Mouse (Mus musculus) retina, postnatal 7 days (tissue): ENCODE measurements around the gene Peg3.
"Not testable (repeated sequence)": the region's sequence is repeated elsewhere in the genome, so short reads cannot be mapped to it uniquely, and the experiment has no call there.

Experiments
- DNase-seq: peaks from one replicate; pipeline ENCODE4 v3.0.0-alpha.2; 2012; ENCODE audit warnings: low read depth, low spot score

Gene Peg3

GRCm38 (mm10) chr7:6730241-6730640 is at the start of gene Peg3, which contains the start of gene Usp29:
TSS of gene Peg3 (minus strand) at chr7:6730431.
TSS of gene Usp29 (plus strand) at chr7:6730578.
- DNase-seq = peak; percentile 78

DNA sequence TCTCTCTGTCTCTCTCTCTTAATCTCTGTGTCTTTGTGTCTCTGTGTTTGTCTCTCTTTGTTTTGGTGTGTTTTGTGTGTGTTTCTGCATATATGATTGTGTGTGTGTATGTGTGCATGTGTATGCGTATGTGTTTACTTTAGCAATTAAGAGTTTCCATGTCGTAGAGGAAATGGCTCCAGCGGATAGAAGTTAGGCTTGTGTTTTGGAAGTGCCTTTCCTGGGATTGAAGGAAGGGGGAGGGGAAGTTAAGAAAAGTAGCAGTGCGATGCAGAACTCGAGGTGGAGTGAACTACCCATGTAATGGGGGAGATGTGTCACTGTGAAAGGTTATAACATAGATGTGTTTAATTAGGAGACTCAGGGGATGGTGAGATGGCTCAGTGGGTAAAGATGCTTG is 48.9 kb upstream of the Peg3 start:
- no peak for DNase-seq

GRCm38 (mm10) chr7:6777689-6778088 is 47.5 kb upstream of the Peg3 start:
- no peak for DNase-seq

GRCm38 (mm10) chr7:6777107-6777506 is 46.9 kb upstream of the Peg3 start:
- no peak for DNase-seq

GRCm38 (mm10) chr7:6776314-6777059 is 46.3 kb upstream of the Peg3 start:
- no peak for DNase-seq

GRCm38 (mm10) chr7:6773865-6774413 is 43.7 kb upstream of the Peg3 start:
- DNase-seq = not testable (repeated sequence)

DNA sequence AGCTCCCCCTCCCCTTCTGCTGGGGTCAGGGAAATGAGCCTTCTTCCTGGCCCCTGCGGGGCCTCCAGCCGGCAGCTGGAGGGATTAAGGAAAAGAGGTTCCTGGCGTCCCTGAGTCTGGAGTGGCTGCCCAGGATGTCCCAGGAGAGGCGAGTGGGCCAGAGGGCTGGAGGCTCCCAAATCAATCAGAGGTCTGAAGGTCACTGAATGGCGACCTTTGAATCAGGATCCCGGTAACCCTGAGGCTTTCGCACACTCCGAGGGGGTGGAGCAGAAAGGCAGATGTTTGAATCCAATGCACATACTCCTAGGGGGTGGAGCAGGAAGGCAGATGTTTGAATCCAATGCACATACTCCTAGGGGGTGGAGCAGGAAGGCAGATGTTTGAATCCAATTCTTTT is 40.1 kb upstream of the Peg3 start:
- no peak for DNase-seq

GRCm38 (mm10) chr7:6765240-6765639 is 35.0 kb upstream of the Peg3 start:
- DNase-seq = no peak

GRCm38 (mm10) chr7:6760170-6760569 is 29.9 kb upstream of the Peg3 start:
- no peak for DNase-seq

GRCm38 (mm10) chr7:6759698-6760097 is 29.5 kb upstream of the Peg3 start:
- no peak for DNase-seq

- DNase-seq = no peak
Measured at GRCm38 (mm10) chr7:6756777-6757291, 26.6 kb upstream of the Peg3 start.

GRCm38 (mm10) chr7:6753440-6753839 is 23.2 kb upstream of the Peg3 start:
- no peak for DNase-seq

GRCm38 (mm10) chr7:6749196-6749595 is 19.0 kb upstream of the Peg3 start:
- no peak for DNase-seq

GRCm38 (mm10) chr7:6744281-6744904 is 14.2 kb upstream of the Peg3 start:
- DNase-seq = no peak

GRCm38 (mm10) chr7:6736060-6736459 is 5.8 kb upstream of the Peg3 start:
- DNase-seq = no peak

DNA sequence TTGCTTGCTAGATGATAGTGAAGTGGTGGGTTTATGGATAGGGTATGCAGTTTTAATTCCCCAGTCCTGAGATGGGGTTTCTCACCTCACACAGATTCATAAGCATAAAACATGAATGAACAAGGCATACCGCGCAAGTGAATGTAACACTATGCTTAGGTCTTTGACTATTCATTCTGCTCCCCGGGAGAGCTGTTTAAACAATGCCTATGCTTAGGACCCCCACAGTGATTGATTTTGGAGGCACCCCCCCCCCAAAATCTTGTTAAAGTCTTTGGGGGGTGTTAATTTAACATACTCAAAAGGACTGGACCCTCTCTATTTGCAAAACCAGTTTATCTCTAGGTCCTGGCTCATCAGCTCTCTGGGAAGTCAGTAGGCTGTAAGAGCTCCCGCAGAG is 1.7 kb upstream of the Peg3 start:
- no peak for DNase-seq

- no peak for DNase-seq
Measured at GRCm38 (mm10) chr7:6731373-6731772, 1.1 kb upstream of the Peg3 start.

DNA sequence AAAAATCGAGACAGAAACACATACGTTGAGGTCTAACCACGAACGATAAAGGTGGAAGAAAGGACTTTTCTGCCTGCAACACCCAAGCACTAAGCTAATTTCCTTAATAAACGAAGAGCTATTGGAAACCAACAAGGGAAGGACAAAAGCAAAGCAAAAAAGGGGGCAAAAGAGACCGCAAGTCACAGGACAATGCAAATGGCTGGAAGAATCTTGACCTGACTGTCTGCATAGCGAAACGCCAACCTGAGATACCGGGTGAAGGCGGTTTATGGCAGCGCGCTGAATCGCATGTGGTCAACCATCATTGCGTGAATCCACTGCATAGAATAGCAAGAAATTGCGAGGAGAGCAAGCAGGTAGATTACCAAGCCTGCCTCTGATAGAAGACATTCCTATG is 570 bp upstream of the Peg3 start:
- no peak for DNase-seq

DNA sequence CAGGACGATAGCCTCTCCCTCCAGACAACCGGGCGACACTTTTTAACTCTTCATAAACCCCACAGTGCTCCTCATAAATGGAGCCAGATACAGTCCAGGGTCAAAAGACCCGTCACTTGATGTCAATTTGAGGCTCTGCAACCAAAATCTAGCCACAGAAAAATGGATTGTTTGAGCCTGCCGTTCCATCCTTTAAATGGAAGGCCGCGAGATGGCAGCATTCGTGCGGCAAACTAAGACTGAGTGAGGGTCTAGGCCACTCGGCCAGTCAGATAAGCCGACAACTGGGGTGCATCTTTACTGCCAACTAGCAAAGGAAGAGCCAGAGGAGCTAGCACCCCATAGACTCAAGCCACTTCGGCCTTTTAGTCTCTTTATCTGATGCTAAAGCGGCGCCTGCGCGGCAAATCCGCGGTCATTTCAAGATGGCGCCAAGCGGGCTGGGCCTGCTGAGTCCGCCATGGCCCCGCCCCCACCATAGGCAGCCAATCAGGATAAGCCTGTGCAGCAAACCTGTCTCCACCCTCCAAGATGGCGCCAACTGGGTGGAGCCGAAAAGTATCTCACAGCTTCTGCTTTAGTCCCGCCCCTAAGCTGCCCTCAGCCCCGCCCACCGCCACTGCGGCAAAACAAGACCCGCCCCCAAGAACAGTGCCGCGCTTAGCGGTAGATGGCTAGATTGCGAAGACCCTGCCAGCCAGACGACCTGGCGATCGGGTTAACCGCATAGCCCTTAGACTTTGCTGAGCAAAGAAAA is 992 bp downstream of the Peg3 start:
- peak; percentile 89 for DNase-seq

GRCm38 (mm10) chr7:6728263-6728931 is 1.8 kb downstream of the Peg3 start:
- peak; percentile 92 for DNase-seq

DNA sequence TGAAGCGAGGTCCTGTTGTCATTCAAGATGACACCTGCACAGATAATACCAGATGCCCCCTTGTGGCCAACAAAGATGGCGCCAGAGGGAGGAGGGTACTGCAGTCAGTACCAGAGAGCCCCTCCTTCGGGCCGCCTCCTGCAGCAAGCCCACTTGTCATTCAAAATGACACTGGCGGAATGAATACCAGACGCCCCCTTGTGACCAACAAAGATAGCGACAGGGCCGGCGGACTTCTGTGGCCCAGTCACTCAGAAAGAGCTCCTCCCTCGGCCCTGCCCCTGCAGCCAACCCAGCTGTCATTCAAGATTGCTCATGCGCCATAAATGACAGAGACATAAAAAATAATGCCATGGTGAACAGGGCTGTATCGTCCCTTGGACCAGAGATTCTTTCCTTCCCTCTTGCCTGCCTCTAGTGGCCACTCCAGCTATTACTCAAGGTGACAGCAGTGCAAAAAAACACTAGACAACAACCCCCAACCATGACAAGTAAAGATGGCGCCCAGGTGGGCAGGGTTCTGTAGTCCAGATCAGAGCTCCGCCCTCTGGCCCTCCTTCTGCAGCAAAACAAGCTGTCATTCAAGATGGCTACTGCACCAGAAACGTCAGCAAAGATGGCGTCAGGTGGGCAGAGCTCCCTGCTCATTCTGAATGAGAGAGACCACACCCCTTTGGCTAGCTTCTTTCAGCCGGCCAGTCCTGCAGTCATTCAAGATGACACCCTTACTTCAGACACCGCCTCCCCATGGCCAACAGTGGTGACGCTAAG is 2.7 kb downstream of the Peg3 start:
- DNase-seq = peak; percentile 84
